Comparison of ENCODE assay signal across 17 mouse cellular contexts in genomic region chr6:72173350-72173749, GRCm38 (mm10).
"Had no signal": no experiment of that assay in that cellular context is flagged by ENCODE, and none has a peak within 500 bp of the region (broad histone marks: within the 10 kb centered on the region; RNA-seq: fewer than 3 reads in every experiment).

No protein-coding gene starts in this region.

- ATAC-seq: liver, embryonic 12.5 days; liver, postnatal 0 days; lung, postnatal 0 days; midbrain, embryonic 13.5 days; midbrain, embryonic 15.5 days; midbrain, embryonic 16.5 days had no signal

- DNase-seq: left cerebral cortex, postnatal 4 days; liver; liver, embryonic 13.5 days; liver, postnatal 0 days; lung, adult 18-20 months; lung, adult 2 months; lung, embryonic 14.5 days; lung, postnatal 10 days; lung, postnatal 14 days; lung, postnatal 36 days; lung, postnatal 4 days; midbrain, embryonic 14.5 days had no signal
